Mouse (Mus musculus): ENCODE data around the gene Plekhm2.
A peak's percentile ranks its signal among the peaks of the same experiment; 100 is the strongest.

Plekhm2 gene

DNA sequence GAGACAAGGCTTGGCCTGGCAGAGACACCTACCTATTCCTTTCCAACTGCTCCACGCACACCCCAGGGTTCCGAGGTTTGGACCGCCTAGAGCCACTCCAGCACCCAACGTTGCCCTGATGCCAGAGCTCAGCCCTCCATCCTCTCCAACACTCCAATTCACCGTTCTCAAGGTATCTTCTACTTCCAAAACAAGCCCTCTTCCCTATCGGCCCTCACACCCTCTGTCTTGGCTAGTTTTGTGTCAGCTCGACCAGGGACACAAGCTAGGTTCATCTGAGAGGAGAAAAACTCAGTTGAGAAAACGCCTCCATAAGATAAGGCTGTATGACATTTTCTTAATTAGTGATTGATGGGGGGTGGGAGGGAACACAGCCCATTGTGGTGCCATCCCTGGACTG is at the start of gene Plekhm2:
Plekhm2 (minus strand) TSS at position 101 of the 400 bp plus-strand sequence.
- no peak for DNase-seq

DNA sequence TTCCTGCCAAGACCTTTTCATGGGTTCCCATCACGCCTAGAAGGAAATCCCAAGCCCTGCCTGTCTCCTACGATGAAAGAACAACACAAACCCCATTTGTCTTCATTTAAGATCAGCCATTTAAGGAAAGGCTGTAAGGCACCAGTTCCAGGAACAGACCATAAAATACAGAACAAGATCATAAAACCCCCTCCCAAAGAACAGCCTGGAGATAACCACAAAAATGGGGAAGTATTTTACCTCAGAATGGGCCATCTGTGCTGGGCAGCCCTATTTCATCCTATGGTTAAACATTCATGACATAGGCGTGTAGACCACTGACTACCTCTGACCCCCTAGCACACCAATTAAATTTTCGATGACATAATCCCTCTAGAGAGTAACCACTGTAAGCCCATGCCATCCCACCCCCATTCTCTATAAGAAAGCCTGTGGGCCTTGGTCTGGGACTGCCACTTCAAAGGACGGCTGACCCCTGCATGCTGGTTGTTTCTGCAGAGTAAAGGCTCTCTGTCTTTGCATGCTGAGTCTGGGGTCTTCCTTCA is 49.0 kb upstream of the Plekhm2 start:
- no peak for DNase-seq

DNA sequence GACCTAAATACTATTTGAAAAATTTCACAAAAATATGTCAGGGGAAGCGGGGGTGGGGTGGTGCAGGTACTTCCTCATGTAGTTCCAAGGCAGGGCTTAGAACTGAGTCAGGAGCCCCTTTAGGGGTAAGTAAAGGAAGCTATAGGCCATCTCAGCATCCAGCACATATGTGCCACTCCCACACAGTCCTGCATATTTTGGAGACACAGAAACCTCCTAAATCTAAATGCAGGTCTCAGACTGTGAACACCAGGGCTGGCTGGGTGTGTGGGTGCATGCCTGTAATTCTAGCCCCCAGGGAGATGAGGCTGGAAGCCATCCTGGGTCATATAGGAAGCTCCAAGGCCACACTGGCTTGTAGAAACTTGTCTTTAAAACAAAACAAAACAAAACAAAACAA is 46.6 kb upstream of the Plekhm2 start:
- no peak for DNase-seq

DNA sequence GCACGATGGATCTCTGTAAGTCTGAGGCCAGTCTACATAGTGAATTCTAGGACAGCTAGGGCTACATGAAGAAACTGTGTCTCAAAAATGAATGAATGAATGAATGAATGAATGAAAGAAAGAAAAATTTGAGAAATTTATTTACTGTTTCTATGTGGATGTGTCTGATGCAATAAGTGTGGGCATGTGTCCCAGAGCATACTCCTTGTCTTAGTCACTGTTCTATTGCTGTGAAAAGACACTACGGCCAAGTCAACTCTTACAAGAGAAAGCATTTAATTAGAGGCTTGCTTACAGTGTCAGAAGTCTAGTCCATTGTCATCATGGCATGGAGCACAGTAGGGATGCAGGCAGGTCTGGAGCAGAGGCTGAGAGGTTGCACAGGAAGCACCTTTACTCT is 44.3 kb upstream of the Plekhm2 start:
- DNase-seq: no peak

DNA sequence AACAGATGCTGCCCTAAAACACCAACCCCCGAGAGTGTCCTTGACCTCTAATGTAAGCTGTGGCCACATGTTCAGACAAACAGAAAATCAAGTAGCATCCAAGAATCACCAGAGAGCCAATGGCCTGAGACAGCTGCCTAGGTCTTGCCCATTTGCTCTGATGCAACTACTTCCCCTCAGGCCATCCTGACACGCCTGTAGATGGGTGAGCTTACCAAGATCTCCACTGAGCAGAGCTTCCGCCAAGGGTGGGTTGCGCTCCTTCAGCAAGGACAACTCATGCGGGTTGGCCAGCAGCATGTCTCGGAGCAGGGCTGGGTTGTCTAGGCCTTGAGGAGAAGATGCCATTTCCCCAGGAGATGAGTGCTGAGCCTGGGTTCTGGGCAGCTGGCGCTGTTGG is 43.3 kb upstream of the Plekhm2 start:
- no peak for DNase-seq

DNA sequence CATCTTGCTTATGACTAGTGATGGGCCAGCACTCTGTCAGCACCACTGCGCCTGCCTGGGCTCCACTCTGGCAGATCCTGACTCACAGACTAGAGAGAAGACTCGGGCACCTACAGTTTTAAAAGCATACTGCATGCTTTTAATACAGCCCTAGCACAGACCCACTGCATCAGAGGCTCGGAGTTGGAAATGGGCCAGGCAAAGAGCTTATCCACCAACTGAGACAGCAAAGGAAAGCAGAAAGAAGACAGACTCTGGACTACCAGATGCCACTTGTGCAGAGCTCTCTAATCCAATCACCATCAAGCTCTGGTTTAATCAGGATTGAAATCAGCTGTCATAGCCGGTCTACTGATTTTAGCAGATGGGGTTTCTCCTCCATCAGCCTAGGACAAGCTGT is 40.6 kb upstream of the Plekhm2 start:
- no peak for DNase-seq

DNA sequence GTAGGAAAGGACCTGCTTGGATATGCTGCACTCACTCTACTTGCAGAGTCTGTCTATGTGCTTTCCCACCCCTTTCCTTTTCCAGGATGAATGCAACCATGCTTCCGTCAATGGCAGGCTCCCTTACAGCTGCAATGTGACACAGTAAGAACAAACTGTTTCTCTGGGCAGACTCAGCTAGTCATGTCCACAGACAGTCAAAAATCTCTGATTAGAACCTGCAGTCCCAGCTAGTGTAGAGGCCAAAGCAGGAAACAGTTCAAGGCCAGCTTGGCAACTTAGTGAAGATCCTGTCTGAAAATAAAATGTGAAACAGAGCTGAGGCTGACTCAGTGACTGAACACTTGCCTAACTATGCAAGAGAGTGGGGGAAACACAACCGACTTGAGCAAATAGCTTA is 39.9 kb upstream of the Plekhm2 start:
- DNase-seq: no peak

DNA sequence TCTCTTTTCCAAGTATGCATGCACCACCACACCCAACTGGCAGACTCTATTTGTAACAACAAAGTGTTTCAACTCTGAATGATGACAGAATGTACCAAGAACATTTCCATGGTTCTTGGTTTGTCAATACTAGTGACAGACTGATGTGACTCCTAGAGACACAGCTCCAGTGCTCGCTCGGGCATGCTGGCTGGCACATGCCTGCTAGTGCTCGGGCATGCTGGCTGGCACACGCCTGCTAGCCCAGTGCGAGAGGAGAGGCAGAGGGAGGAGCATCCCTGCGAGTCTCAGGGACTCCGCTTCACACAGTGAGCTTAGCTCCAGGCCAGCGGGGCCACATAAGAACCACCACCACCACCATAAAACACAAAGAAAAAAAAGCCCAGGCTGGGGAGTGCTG is 30.0 kb upstream of the Plekhm2 start:
- DNase-seq: no peak

DNA sequence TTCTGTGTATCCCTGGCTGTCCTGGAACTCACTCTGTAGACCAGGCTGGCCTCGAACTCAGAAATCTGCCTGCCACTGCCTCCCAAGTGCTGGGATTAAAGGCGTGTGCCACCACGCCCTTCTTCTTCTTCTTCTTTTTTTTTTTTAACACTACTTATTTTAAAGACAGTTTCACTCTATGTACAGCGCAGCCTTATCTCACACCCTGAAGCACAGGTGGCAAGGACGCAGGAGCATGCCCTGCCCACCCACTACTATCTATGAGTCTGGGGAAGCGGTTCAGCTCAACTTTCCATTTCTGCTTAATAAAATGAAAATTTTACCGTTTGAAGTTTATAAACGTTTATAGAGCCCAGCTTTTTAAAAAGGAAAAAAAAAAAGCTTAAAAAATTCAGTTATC is 23.8 kb upstream of the Plekhm2 start:
- DNase-seq: no peak

DNA sequence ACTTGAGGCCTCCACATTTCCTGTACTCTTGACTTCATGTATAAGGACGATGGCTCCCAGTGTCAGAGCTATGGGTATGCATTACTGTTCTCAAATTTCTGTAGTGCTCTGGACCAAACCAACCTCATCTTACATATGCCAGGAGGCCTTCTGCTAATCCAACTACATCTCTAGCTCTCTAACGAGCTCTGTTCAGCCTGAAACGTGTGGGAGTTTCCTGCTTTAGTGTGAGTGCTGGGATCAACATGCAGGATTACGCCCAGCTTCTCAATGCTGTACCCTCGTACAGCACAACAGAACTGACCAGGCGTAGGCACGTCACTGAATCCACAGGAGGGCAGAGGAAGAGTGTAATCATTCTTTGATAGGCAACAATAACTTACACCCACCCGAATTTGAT is 21.8 kb upstream of the Plekhm2 start:
- DNase-seq: no peak

DNA sequence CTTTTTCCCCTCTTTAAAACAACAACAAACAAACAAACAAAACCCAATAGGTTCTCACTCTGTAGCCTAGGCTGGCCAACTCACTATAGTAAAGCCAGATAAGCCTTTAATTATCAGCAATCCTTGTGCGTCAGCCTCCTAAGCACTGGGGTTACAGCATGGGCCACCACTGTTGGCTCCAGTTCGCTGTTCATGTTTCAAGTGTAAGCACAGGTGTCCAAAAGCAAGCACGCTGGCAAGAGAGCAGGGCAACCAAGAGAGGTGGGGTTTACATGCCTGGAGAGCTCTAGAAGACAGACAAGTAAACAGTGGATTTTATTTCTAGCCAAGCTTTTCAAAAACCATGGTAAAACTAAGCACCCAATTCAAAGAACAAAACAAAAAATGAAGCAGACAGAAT is 21.4 kb upstream of the Plekhm2 start:
- DNase-seq: no peak

DNA sequence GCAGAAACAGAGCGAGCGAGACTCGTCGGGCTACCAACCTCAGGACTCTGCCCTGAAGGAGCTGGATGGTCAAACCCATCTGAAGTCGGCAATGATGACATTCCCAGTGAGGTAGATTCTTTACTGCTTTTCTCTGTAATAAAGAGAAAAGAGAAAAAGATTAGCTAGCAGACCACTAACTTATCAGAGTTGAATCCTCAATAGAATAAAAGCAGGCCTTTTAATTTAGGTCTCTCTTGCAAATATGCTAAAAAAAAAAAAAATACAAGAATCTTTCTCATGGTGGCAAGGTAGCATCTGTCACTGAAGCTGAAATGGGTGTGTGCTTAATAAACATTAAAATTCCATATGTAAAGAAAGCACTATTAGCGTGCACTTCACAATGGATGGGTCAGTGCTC is 20.8 kb upstream of the Plekhm2 start, which contains the start of gene Rsc1a1:
Rsc1a1 (minus strand) TSS at position 101 of the 400 bp plus-strand sequence.
- DNase-seq: no peak

DNA sequence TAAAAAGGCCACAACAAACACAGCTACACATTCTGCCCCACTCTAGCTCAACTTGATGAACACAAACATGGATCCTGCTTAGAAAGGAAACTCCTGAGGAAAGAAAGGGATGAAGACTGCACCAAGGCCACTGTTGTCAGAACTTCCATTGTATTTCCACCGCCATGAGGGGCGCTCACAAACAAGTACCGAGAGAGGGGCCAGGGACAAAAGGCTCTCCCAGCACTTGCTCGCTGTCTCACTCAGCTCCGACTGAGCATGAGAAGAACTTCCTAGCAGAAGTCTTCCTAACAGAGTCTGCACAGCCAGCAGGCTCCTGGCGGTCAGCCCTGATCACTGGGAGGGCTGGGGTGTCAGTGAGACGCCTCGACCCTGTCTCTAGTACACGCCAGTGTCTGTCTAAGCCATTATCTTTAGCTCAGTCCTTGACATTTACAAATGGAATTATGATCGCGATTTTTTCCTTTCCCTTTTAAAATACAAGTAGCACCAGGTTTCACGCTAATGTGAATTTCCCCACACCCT is 18.1 kb upstream of the Plekhm2 start:
- no peak for DNase-seq

DNA sequence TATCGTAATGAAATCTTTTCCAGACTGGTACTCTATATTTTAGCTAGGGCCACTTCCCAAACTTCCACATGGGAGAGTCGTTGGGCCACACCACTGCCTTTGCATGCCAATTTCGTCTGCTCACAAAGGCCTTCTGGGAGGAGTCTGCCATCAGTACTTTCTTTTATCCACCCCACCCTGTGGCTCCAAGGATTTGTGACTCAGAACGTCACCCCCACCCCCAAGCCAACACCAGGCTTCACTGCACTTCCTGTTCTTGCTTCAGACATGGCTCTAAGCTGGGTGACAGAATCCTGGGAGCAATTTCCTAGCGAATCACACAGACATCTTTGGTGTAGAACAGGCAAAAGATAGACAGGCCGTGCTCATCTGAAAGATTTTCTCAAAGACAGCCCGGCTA is 17.1 kb upstream of the Plekhm2 start:
- DNase-seq: no peak

DNA sequence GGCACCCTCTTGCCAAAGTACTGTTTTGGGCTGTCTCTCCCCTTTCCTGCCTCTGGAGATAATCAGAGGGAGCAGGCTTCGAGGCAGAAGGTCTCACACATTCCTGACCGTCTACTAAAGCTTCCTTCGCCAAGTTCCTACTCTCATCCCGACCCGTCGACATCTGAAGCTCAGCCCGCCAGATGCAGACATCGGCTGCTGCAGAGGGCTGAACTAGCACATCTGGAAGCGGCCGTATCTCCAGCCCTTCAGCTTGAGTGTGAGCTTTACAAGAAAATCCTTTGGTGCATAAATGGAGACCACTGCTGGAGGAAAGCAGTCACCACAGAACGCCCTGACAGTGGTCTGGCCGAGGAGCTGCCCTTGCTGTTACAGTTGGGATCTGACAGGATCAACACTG is 16.2 kb upstream of the Plekhm2 start:
- no peak for DNase-seq

DNA sequence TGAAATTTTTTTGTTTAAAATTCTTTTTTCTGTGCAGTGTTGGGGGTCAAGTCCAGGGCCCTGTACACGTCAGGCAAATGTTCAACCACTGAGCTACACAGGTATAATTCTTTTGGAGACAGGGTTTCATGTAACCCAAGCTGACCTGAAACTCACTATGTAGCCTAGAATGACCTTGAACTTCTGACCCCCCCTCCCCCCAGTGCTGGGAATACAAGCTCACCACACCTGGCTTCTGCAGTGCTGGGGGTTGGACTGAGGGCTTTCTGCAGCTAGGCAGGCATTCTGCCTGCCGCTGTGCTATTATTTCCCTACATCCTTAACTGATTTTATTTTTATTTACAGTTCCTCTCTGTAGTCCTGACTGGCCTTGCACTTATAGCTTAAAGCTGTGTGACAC is 14.3 kb upstream of the Plekhm2 start:
- DNase-seq: no peak

DNA sequence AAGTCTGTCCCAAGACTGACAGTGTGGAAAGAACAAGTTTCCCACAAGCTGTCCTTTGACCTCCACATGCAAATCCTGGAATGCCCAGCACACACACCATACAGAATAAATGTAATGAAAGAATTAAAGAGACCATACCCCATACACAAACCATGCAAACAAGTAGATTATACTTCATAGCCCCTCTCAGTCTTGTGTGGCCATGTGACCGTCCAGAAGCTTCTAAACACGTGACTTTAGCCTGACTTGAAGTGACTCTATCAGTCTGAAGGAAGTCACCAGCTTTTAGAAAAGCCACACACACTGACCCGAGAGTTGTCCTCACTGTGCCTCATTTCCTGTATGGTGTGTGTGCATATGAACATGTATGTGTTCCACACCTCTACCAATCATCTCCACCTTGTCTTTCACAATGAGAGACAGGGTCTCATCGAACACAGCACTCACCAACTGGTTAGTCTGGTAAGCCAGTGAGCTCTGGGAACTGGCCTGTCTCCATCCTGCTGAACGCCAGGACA is 11.8 kb upstream of the Plekhm2 start:
- DNase-seq: no peak

DNA sequence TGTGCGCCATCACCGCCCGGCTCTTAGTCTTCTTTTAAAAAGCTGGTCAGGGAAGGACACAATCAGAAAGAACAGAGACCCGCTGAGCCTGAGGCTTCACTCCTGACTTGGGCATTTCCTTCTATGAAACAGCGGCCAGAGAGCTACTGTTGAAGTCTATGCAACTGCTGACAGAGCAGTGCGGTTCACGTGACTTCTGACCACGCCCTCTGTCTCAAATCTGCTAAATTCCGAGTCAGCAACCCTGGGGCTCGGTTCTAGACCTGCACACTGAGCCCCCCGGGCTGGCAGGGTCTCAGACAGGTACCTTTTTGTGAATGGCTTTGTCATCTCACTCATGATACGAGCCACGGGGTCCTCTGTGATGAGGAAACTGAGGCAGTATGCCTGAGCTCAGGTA is 7.6 kb upstream of the Plekhm2 start:
- DNase-seq: peak; percentile 17

DNA sequence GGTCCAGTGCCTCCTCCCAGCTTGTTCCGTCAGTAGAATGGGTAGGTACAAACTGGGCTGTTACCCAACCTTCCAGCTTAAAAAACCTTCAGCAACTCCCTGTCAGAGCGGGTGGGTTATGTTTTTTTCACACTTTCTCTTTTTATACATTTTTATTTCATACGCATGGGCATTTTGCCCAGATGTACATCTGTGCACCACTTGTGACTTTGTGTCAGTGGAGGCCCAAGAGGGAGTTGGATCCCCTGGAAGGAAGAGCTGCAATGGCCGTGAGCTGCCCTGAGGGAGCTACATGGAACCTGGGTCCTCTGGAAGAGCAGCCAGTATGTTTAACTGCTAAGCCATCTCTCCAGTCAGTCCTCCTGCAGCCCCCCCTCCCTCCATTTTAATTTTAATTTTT is 6.7 kb upstream of the Plekhm2 start:
- DNase-seq: no peak

DNA sequence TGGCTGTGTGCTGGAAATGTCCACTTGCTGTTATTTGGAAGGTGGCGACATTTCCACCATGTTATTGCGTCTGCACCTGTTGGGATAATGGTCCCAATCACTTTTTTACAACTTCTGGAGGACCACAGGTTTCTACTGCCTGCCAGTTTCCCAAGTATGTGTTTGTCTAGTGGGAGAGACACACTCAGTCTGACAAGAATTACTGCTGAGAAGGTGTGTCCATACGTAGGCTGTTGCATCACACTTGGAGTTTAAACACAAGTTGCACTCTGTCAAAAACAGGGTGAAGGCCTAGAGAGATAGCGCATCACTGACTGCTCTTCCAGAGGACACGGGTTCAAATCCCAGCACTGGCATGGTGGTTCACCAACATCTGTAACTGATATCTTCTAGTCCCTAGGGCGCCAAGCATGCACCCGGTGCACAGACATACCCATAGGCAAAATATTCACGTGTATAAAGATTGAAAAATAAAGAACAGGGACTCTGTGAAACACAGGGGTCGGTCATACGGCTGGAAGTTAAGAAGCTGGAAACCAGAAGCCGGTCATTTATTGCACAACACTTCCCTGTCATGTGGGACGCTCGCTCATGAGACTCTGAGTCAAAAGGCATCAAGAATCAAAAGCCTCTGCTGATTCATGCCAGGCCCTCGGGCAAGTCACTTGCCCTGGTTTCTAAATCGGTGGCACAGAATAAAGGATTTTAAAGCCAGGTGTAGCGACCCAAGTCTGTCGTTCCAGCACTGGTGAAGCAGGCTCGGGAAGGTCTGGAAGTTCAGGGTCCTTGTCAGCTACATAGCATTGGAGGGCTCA is 5.4 kb upstream of the Plekhm2 start:
- DNase-seq: no peak

DNA sequence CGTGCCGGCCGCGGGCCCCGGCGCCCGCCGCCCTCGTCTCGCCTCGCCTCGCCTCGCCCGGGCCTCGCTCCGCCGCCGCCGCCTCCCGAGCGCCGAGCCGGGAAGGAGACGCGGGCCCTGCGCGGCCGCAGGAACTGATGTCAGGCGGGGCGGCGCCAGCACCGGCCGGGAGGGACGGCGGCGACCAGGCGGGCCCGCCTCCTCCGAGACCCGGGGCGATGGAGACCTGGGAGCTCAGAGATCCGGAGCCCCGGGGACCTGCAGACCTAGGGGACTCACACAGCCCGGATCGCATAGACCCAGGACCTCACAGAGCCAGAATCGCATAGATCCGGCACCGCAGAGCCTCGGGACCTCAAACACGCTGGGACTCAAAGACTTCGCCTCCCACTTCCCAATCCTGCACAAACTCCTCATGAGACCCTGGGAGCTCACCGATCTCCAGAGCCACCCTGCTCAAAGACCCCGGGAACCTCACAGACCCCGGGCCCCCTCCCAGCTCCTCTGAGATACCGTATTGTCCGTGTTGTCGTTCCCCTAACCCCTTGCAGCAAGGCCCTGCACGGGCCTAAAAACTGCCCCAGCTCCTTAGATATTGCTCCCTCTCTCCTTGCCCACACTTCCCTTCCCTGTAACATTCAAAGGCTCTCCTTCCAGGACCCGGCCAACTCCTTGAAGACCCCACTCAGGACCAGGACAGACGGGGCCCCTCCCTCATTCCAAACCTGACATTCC is 521 bp downstream of the Plekhm2 start:
- DNase-seq: peak; percentile 82

DNA sequence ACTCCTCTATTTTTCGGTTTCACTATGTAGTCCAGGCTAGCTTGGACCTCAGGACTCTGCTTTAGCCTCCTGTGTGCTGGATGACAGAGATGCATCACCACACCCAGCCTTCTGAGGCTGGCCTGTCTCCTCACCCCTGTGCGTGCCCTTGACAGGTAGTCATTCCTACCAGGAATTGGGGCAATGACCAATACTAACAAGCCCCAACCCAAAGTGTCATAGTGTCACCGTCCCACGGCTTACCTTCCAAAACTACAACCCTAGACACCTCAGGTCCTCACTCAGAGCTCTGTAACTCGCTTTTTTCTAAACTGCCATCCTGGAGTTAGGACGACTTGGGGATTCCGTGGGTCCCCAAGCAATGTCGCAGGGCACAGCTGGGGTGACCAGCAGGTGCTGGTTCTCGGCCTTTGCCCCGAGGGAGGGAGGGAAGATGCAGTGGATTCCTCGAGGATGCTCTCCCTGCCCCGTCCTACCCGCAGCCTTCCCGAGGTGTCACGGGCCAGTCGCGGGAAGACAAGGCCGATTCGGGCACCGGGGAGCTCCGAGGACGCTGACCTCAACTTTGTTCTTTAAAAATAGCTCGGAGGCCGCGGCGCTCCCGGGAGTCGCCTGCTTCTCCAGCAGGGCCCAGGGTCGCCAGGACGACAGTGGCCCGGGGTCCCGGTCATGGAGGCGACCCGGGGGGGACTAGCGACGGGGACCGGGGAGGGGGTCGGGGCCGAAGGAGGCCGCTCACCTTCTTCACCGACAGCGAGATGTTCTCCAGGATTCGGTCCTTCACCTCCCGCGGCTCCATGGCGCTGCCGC is 1.4 kb downstream of the Plekhm2 start:
- DNase-seq: peak; percentile 53

DNA sequence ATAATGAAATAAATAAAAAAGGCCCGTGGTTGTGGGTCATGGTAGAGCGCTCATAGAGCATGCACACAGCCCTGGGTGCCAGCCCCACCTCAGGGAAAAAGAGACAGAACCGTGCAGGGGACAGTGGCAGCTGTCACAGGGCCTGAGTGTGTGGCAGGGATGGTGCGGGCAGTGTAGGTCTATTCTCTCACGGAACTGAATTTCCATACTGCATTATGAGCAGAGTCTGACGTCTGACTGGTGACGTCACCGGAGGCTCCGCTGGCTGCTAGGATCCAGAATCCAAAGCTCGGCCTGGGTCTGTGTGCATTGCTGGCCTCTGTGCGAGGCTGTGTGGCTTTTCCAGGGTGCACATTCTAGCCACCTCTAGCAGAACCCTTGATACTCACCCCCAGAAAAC is 3.8 kb downstream of the Plekhm2 start:
- no peak for DNase-seq
